Mouse (Mus musculus): ENCODE measurements around the gene Pls3. TPM values are rescaled to one million over a fixed set of nuclear protein-coding genes. Genes with fewer than 3 reads are reported as not detected.
A peak's percentile ranks its signal among the peaks of the same experiment; 100 is the strongest.

Pls3 gene
- polyA plus RNA-seq, 1 experiment, result not detected

DNA sequence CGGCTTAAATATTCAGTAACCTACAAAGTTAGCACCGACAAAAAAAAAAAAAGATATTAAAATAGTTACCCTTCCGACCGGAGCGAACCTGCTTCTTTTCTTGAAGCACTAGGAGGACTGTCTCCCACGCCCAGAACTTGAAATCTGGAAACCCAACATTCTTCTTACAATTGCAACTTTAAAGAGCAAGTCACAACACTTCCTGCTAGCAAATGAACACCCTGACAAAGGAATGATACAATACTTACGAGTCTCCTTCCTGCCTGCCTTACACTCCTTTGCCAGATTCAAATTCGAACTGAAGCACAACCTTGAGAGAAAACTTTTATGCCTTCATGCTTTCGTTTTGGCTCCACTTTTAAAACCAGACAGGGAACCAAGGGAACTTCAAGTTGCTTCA, 32.1 kb downstream of the Pls3 start:
- H3K27ac ChIP-seq (ENCODE audit: insufficient read depth, low read depth, low read length), result no peak overlapping the region
- no peak overlapping the region for H3K4me3 ChIP-seq (ENCODE audit: insufficient read depth, low read depth, low read length)
- 57% methylated on average over 9 of the region's 9 CpGs for WGBS
- no peaks in the 10 kb centered on the region for H3K4me1 ChIP-seq (ENCODE audit: control insufficient read depth, insufficient read depth, low read length)
- no peak for TF ChIP-seq POLR2A (IDR thresholded peaks at IDR 0.05; ENCODE audit: insufficient read depth, low read depth, low read length)
- no peak for TF ChIP-seq CTCF (IDR thresholded peaks at IDR 0.05; ENCODE audit: insufficient read depth, low read depth, low read length)

DNA sequence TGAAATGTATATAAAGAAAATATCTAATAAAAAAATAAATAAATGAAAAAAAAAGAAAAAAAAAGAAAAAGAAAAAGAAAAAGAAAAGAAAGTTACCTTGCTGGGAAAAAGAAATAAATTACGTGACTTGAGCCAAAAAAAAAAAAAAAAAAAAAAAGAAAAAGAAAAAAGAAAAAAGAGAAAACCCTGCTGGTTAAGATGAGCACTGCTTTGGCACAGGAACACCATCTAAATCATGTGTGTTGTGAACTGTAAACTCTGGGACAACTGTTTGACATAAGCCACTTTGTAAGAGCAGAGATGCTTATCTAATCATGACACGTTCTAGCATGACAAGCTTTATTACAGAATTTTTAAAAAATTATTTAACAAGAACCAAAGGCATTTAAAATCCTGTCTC, 32.9 kb downstream of the Pls3 start:
- TF ChIP-seq CTCF (IDR thresholded peaks at IDR 0.05; ENCODE audit: insufficient read depth, low read depth, low read length) (no peak), POLR2A (IDR thresholded peaks at IDR 0.05; ENCODE audit: insufficient read depth, low read depth, low read length) (no peak)
- WGBS, result 87% methylated on average over 2 of the region's 2 CpGs
- no peak overlapping the region for H3K27ac ChIP-seq (ENCODE audit: insufficient read depth, low read depth, low read length)
- no peaks in the 10 kb centered on the region for H3K4me1 ChIP-seq (ENCODE audit: control insufficient read depth, insufficient read depth, low read length)
- H3K4me3 ChIP-seq (ENCODE audit: insufficient read depth, low read depth, low read length), result no peak overlapping the region

DNA sequence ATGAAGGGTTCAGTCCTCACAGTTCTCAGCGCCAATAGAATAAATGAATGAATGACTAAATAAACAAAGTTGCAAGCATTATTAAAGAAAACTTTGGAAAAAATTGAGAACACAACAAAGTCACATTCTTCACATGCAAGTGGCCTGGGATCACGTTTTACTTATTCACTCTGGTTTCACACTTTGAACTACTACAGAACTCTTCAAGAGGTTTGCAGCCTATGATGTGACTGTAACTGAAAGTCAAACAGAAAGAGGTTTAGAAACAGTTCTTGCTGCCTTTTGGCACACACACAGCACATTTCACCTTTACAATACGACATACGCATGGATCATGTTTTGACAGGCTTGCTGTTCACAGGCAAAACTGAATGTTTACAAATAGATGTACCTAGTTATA, 34.7 kb downstream of the Pls3 start:
- Histone ChIP-seq H3K4me1 (ENCODE audit: control insufficient read depth, insufficient read depth, low read length) (no peaks in the 10 kb centered on the region), H3K27ac (ENCODE audit: insufficient read depth, low read depth, low read length) (no peak overlapping the region), H3K4me3 (ENCODE audit: insufficient read depth, low read depth, low read length) (no peak overlapping the region)
- WGBS, result 83% methylated on average over 4 of the region's 4 CpGs
- no peak for TF ChIP-seq CTCF (IDR thresholded peaks at IDR 0.05; ENCODE audit: insufficient read depth, low read depth, low read length)

DNA sequence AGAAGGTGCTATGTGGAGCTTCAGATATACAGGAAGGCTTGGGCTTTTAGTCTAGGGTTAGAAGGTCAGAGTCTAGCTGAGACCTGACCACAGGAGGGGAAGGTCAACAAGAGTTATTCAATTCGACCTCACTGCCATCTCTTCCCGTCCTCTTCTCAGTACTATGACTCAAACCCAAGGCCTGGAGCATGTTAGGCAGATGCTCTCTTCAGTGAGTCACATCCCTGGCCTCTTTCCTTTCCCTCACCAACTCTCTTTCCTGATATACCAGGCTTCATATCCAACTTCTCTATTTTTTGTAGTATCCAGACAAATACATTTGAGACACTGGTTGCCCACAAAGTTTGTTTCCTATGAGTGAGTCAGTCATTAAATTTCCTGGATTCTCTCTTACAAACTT, 40.1 kb downstream of the Pls3 start:
- no peak overlapping the region for H3K4me3 ChIP-seq (ENCODE audit: insufficient read depth, low read depth, low read length)
- TF ChIP-seq POLR2A (IDR thresholded peaks at IDR 0.05; ENCODE audit: insufficient read depth, low read depth, low read length) (no peak), CTCF (IDR thresholded peaks at IDR 0.05; ENCODE audit: insufficient read depth, low read depth, low read length) (no peak)
- H3K4me1 ChIP-seq (ENCODE audit: control insufficient read depth, insufficient read depth, low read length), result no peaks in the 10 kb centered on the region
- no peak overlapping the region for H3K27ac ChIP-seq (ENCODE audit: insufficient read depth, low read depth, low read length)
- WGBS, result 56% methylated on average over 2 of the region's 2 CpGs

DNA sequence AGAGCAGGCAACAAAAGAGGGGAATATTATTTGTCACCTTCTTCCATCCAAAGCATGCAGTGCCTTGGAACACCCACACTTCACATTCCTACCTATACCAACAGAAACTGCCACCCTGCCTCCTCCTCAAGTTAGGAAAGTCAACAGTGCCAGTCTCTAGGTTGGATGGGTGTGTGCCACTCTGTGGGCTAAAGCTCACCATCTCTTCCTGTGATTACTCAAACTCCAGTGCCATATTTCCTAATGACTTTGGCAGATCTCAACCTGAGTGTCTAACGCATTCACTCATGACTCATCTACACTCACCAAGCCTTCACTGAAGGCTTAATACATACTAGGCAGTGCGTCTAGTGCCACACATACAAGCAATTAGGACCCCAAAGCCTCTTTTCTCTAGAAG, 40.7 kb downstream of the Pls3 start:
- H3K27ac ChIP-seq (ENCODE audit: insufficient read depth, low read depth, low read length), result no peak overlapping the region
- H3K4me1 ChIP-seq (ENCODE audit: control insufficient read depth, insufficient read depth, low read length), result no peaks in the 10 kb centered on the region
- WGBS, result 95% methylated on average over 2 of the region's 2 CpGs
- no peak for TF ChIP-seq POLR2A (IDR thresholded peaks at IDR 0.05; ENCODE audit: insufficient read depth, low read depth, low read length)
- no peak for TF ChIP-seq CTCF (IDR thresholded peaks at IDR 0.05; ENCODE audit: insufficient read depth, low read depth, low read length)
- H3K4me3 ChIP-seq (ENCODE audit: insufficient read depth, low read depth, low read length), result no peak overlapping the region

DNA sequence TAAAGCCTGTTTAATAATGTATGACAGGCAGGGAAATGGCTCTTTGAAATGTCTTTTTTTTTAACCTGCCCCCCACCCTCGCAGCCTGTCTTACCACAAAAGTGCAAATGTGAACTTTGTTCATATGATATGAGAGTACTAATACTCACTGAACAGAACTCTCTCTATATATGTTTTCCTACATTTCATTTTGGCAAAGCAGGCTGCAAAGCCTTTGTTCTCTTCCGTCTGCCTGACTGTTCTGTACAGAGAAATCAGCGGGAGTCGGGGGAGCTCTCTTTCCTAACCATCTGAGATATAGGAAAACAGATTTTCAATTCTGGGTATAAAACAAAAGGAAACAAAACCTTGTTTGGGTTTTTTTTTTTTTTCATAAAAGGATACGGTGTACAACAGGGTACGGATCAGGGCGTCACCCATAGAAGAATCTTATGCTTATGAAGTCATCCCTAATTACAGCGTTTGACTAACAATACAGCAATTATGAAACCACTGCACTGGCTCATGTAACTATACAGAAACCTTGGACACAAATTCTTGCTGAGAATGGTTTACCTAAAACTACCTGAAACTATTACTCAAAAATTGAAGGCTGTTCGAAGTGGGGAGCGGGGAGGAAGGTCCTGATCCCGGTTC, 41.9 kb downstream of the Pls3 start:
- 51% methylated on average over 11 of the region's 11 CpGs for WGBS
- TF ChIP-seq CTCF (IDR thresholded peaks at IDR 0.05; ENCODE audit: insufficient read depth, low read depth, low read length) (no peak), POLR2A (IDR thresholded peaks at IDR 0.05; ENCODE audit: insufficient read depth, low read depth, low read length) (no peak)
- H3K4me3 ChIP-seq (ENCODE audit: insufficient read depth, low read depth, low read length), result no peak overlapping the region
- H3K27ac ChIP-seq (ENCODE audit: insufficient read depth, low read depth, low read length), result no peak overlapping the region
- H3K4me1 ChIP-seq (ENCODE audit: control insufficient read depth, insufficient read depth, low read length), result no peaks in the 10 kb centered on the region

DNA sequence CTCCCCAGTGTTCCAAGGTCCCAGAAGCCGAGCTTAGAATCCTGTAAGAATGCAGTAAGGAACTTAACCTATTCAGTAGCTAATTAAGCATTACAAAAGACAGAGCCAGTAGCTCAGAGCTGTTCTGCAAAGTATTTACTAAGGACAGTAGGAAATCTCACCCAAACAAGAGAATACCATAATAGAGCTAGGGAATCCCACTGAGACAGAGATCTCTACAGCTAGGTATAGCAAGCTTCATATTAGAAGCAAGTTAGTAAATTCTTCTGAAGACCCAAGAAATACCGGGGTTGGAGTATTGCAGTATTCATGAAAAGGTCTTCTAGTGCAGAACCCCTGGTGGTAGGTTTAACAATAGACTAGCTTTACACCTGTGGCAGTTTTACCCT, 45.1 kb downstream of the Pls3 start:
- Histone ChIP-seq H3K27ac (ENCODE audit: insufficient read depth, low read depth, low read length) (no peak overlapping the region), H3K4me3 (ENCODE audit: insufficient read depth, low read depth, low read length) (no peak overlapping the region), H3K4me1 (ENCODE audit: control insufficient read depth, insufficient read depth, low read length) (no peaks in the 10 kb centered on the region)
- TF ChIP-seq POLR2A (IDR thresholded peaks at IDR 0.05; ENCODE audit: insufficient read depth, low read depth, low read length), result no peak
- TF ChIP-seq CTCF (IDR thresholded peaks at IDR 0.05; ENCODE audit: insufficient read depth, low read depth, low read length), result no peak
- WGBS, result 72% methylated on average over 2 of the region's 2 CpGs

DNA sequence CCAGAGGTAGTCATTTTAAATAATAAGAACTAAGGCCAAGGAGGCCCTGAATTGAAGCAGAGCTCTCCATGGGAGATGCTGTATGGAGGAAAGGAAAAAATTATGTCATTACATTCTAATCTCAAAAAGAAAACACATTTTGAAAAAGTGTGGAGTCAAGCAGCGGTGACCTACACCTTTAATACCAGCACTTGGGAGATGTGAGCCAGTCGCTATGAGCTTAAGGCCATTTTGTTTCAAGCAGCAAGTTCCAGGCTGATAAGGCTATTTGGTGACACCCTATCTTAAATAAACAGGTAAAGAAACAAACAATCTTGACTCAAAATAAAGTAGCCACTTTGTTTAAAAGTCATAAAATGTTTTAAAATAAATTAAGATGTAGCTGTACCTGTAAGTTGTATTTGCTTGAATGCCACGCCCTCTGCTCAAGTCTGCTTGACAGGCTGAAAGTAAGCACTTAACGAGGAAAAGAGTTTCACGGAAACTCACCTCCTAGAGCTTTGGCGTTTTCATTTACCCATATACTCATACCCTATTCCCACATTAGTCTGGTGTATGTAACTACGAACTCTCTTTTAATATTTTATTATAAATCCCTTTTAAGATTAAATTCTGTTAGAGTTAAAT, 45.6 kb downstream of the Pls3 start:
- H3K4me1 ChIP-seq (ENCODE audit: control insufficient read depth, insufficient read depth, low read length), result no peaks in the 10 kb centered on the region
- no peak for TF ChIP-seq POLR2A (IDR thresholded peaks at IDR 0.05; ENCODE audit: insufficient read depth, low read depth, low read length)
- TF ChIP-seq CTCF (IDR thresholded peaks at IDR 0.05; ENCODE audit: insufficient read depth, low read depth, low read length), result no peak
- no peak overlapping the region for H3K4me3 ChIP-seq (ENCODE audit: insufficient read depth, low read depth, low read length)
- 77% methylated on average over 7 of the region's 7 CpGs for WGBS
- H3K27ac ChIP-seq (ENCODE audit: insufficient read depth, low read depth, low read length), result no peak overlapping the region

DNA sequence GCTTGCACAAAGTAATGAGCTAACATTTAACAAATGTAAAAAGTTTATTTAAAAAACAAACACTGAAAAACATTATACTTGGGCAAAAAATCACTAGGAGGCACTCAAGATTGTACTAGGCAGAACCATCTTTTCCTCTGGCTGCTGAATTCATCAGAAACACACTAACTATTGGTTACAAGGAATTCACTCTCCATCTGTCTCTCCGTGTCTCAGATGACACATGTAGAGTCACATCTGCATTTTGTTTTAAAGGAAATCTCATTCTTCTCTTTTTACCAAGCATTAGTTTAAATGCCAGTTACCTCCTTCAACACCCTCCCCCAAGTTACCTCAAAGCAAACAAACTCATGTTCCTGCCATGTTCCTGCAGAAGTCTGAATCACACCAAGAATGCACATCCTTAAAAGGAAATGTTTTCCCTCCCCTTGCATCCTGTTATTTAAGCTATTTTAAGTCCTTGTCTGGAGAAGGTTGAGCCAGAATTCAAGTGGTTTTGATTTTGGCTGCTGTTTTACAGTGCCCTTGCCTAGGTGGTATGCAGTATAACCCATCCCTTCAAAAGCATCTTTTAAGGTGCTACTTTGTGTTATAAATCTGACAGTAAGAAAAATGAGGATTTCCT, 56.2 kb downstream of the Pls3 start:
- H3K4me1 ChIP-seq (ENCODE audit: control insufficient read depth, insufficient read depth, low read length), result no peaks in the 10 kb centered on the region
- no peak for TF ChIP-seq POLR2A (IDR thresholded peaks at IDR 0.05; ENCODE audit: insufficient read depth, low read depth, low read length)
- TF ChIP-seq CTCF (IDR thresholded peaks at IDR 0.05; ENCODE audit: insufficient read depth, low read depth, low read length), result no peak
- 21% methylated on average over 1 of the region's 1 CpGs for WGBS
- peak overlapping the region; percentile 29; the same call in 1 of the 2 replicates for H3K27ac ChIP-seq (ENCODE audit: insufficient read depth, low read depth, low read length)
- no peak overlapping the region for H3K4me3 ChIP-seq (ENCODE audit: insufficient read depth, low read depth, low read length)
